ENCODE assay signal across 20 mouse cellular contexts in genomic region chr2:174595611-174596010, GRCm38 (mm10). TPM values are rescaled to one million over a fixed set of nuclear protein-coding genes. Genes with fewer than 3 reads are reported as not detected.
"Had no signal": no experiment of that assay in that cellular context is flagged by ENCODE, and none has a peak within 500 bp of the region (broad histone marks: within the 10 kb centered on the region; RNA-seq: fewer than 3 reads in every experiment).

No protein-coding gene starts in this region.

- H3K27ac ChIP-seq: midbrain, embryonic 10.5 days; midbrain, embryonic 12.5 days; neural tube, embryonic 13.5 days; neural tube, embryonic 15.5 days; stomach, embryonic 15.5 days; stomach, postnatal 0 days had no signal

- H3K27me3 ChIP-seq: midbrain, embryonic 12.5 days; neural tube, embryonic 13.5 days; neural tube, embryonic 15.5 days; stomach, embryonic 15.5 days had no signal

- H3K4me1 ChIP-seq: midbrain, embryonic 10.5 days; midbrain, embryonic 12.5 days; neural tube, embryonic 13.5 days; neural tube, embryonic 15.5 days; stomach, embryonic 15.5 days had no signal

- H3K9ac ChIP-seq: lung, embryonic 14.5 days; midbrain, embryonic 12.5 days; neural tube, embryonic 13.5 days; neural tube, embryonic 15.5 days; stomach, embryonic 15.5 days had no signal

- DNase-seq: lung, adult 18-20 months; lung, postnatal 10 days; lung, postnatal 4 days; midbrain, embryonic 14.5 days; retina, postnatal 1 day; right cerebral cortex, adult 18-20 months; thymus, adult 2 months; thymus, postnatal 25 days; thymus, postnatal 4 days had no signal

- H3K36me3 ChIP-seq: midbrain, embryonic 10.5 days; midbrain, embryonic 12.5 days; neural tube, embryonic 13.5 days; neural tube, embryonic 15.5 days; stomach, embryonic 15.5 days had no signal

- H3K4me3 ChIP-seq: midbrain, embryonic 10.5 days; midbrain, embryonic 12.5 days; myocyte; neural tube, embryonic 13.5 days; neural tube, embryonic 15.5 days; stomach, embryonic 15.5 days had no signal

RNA-seq across cellular contexts. Expression of gene Zfp831, which starts 47.7 kb away (rescaled TPM):
- polyA plus RNA-seq: lung, embryonic 14.5 days; lung, embryonic 16.5 days; midbrain, embryonic 10.5 days; midbrain, embryonic 14.5 days; midbrain, embryonic 16.5 days; myocyte; neural tube, embryonic 11.5 days; neural tube, embryonic 13.5 days; stomach, postnatal 0 days had no signal
